Mouse (Mus musculus) CD4-positive helper T cell, adult 2 months (primary cell): ENCODE results near the gene Knstrn.
A peak's percentile ranks its signal among the peaks of the same experiment; 100 is the strongest.

Experiments used
- DNase-seq: peaks from one replicate; pipeline ENCODE4 v3.0.0-alpha.2; 2012; ENCODE audit warnings: low read depth, missing footprints, low spot score

Knstrn gene

GRCm38 (mm10) chr2:118790551-118791525, 23.0 kb upstream of the Knstrn start:
- DNase-seq = peak; percentile 16

DNA sequence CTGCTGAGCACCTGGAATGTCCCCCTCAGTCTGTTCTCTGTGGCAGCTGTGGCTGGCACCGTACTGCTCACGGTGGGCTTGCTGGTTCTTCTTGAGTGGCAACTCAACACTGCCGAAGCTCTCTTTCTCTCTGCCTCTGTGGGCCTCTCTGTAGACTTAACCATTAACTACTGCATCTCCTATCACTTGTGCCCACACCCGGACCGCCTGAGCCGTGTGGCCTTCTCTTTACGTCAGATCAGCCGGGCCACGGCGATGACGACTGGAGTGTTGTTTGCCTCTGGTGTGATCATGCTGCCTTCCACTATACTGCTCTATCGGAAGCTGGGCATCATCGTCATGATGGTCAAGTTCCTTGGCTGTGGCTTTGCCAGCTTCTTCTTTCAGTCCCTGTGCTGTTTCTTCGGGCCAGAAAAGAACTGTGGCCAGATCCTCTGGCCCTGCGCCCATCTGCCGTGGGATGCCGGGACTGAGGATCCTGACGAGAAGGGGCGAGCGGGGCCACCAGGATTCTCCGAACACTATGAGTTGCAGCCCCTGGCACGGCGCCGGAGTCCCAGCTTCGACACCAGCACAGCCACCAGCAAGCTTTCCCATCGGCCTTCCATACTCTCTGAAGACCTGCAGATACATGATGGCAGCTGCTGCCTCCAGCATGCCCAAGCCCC, 22.1 kb upstream of the Knstrn start:
- no peak for DNase-seq

DNA sequence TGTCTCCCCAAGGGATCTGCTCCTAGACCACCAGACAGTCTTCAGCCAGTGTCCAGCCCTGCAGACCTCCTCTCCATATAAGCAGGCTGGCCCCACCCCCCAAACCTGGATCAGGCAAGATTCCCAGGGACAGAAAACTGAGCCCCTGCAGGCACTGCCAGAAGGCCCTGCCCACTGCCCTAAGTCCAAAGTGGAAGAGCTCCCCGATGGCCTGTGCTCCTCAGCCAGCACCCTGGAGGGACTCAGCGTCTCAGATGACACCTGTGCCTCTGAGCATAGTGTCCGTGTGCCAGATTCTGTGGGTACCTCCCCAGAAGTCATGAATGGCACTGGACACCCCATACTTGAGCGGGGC, 21.6 kb upstream of the Knstrn start:
- DNase-seq = no peak

DNA sequence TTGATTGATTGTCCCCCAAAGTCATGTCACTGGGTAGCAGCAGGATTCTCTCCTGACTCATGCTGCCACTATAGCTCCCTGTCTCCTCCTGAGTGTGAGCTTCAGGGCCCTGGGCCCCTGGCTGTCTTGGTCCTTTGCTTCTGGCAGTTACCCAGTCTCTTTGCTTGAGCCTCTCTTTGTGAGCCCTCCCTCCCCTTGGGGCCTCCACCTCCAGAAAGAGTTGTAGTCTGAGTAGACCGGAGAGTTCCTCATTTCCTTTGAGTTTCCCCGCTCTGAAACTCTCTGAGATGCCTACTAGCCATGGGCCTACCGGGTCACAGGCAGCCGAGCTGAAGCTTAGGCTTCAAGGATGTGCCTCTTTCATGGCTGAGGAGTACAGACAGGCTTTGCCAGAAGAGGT, 20.2 kb upstream of the Knstrn start:
- no peak for DNase-seq

- DNase-seq = no peak
Observed at GRCm38 (mm10) chr2:118802542-118803118, 11.2 kb upstream of the Knstrn start.

GRCm38 (mm10) chr2:118804474-118804873, 9.3 kb upstream of the Knstrn start:
- no peak for DNase-seq

DNA sequence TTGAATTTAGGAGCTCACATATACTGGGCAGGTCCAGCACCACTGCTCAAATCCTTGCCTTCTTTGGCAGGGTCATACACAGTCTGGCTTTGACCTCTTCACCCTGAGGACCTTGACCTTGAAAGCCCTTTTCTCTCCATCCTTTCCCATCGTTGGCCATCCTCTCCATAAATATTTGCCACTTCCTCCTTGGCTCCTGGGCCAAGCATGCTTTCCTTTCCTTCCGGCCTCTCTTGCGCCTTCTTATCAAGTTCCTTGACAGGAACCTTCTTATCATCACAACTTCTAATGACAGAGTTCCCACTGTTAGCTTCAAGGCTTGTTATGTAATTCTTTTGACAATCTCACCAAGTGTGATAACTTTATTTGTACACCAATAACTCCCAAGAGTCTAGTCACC, 8.7 kb upstream of the Knstrn start:
- no peak for DNase-seq

DNA sequence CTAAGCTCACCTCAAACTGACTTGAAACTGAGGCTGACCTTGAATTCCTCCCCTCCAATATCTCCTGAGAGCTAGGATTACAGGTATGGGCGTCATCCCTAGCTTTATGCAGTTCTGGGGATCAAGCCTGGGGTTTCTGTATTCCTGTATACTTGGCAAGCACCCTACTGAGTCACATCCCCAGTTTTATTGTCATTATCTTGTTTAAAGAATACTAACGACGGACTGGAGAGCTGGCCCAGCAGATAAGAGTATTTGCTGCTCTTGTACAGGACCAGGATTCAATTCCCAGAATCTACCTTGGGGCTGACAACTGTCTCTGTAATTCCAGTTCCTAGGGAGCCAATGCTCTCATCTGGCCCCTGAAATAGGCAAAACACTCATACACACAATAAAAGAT, 8.0 kb upstream of the Knstrn start:
- DNase-seq = no peak

GRCm38 (mm10) chr2:118806860-118807259, 6.9 kb upstream of the Knstrn start:
- no peak for DNase-seq

GRCm38 (mm10) chr2:118810861-118811260, 2.9 kb upstream of the Knstrn start:
- no peak for DNase-seq

DNA sequence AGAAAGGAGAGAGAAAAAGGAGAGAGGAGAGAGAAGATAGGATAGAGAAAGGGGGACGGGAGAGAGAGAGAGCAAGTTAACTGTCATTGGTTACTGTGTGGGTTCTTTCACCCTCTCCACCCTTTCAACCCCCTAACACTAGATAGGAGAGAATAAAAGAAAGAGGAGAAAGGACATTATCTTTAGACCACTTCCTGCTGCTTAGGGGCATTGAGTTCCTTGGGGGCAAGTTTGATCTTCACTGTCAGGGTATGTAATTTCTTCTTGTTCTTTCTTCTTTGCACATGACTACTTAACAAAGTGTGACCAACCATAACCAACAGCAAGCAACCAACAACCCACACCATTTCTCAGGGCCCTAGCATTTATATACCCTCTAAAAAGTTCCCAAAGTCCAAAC, 1.1 kb upstream of the Knstrn start:
- no peak for DNase-seq

- no peak for DNase-seq
Observed at GRCm38 (mm10) chr2:118822800-118823199, 9.0 kb downstream of the Knstrn start.

GRCm38 (mm10) chr2:118824396-118824795, 10.6 kb downstream of the Knstrn start:
- no peak for DNase-seq

GRCm38 (mm10) chr2:118829096-118829495, 15.3 kb downstream of the Knstrn start:
- no peak for DNase-seq

- no peak for DNase-seq
Observed at GRCm38 (mm10) chr2:118834061-118834460, 20.3 kb downstream of the Knstrn start.

- DNase-seq = no peak
Observed at GRCm38 (mm10) chr2:118835115-118835514, 21.3 kb downstream of the Knstrn start.

- no peak for DNase-seq
Observed at GRCm38 (mm10) chr2:118838330-118838729, 24.5 kb downstream of the Knstrn start.

- no peak for DNase-seq
Observed at GRCm38 (mm10) chr2:118841186-118841585, 27.4 kb downstream of the Knstrn start.

DNA sequence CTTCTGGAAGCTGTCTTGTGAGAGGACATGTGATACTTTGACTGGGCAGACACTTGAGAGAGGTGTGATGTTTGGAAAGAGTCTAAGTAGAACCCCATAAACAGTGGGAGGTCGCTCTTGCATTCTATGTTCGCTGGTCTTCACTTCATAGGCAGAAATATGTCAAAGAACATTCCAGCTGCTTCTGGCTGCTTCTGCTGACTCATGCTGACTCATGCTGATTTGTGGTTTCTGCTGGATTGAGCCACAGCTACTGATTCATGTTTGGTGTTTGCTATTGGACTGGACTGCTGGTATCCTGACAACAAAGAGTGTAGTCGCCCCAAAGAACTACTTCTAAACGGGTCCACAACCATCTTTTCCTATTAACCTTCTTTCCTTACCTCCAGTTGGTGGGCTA, 28.0 kb downstream of the Knstrn start:
- DNase-seq = no peak

DNA sequence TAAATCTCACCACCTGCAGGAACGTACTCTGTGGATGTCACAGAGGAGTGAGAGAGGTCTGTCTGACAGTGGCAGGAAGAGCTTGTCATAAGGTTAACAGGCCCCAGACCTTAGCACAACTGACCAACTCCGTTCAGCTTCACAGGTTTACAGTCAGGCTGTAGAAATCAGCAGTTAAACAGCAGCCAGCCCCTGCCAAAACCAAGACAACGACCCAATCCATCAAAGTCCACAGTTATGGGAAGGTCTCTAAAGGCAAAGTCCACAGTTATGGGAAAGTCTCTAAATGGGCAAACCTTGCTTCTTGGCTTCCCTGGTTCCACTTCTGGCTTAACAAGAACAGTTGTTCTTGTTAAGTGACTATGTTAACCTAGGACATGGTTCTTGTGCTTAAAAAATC, 30.6 kb downstream of the Knstrn start:
- no peak for DNase-seq

- no peak for DNase-seq
Observed at GRCm38 (mm10) chr2:118846246-118846645, 32.4 kb downstream of the Knstrn start.

GRCm38 (mm10) chr2:118851756-118852155, 38.0 kb downstream of the Knstrn start:
- no peak for DNase-seq
